Mouse (Mus musculus): ENCODE results near the gene Dusp5. TPM values are rescaled to one million over a fixed set of nuclear protein-coding genes. Genes with fewer than 3 reads are reported as not detected.

The Dusp5 gene
- polyA plus RNA-seq, 1 experiment: 0.10 TPM

DNA sequence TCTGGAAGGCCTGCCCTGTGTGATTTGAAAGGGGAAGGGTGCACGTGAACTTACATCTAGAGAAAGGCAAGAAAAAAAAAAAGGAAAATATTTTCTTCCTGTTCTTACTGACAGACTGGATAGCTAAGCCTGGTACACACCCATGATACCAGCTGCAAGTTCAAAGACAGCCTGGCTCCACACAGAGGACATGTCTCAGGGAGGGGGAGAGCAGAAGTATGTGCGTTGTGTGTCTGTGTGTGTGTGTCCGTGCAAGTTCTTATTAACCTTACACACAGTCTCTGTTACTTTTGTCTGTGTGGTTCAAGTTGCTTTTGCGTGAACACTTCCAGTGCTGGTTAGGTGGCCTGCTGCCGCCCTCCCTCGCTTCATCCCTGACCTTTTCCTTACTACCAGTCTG is 7.3 kb downstream of the Dusp5 start:
- Histone ChIP-seq H3K36me3 (ENCODE audit: control insufficient read depth) (no peaks in the 10 kb centered on the region; the same call in 1 of the 2 replicates), H3K9me3 (ENCODE audit: control insufficient read depth, low read length) (no peaks in the 10 kb centered on the region), H3K4me1 (ENCODE audit: control insufficient read depth) (no peaks in the 10 kb centered on the region), H3K27me3 (ENCODE audit: control insufficient read depth) (peaks cover 8% of the 10 kb centered on the region), H3K4me3 (replicated peaks) (no peak overlapping the region)
- TF ChIP-seq TAL1 (IDR thresholded peaks at IDR 0.05; ENCODE audit: low read length) (no peak), GATA1 (IDR thresholded peaks at IDR 0.05; ENCODE audit: low read length) (no peak)

DNA sequence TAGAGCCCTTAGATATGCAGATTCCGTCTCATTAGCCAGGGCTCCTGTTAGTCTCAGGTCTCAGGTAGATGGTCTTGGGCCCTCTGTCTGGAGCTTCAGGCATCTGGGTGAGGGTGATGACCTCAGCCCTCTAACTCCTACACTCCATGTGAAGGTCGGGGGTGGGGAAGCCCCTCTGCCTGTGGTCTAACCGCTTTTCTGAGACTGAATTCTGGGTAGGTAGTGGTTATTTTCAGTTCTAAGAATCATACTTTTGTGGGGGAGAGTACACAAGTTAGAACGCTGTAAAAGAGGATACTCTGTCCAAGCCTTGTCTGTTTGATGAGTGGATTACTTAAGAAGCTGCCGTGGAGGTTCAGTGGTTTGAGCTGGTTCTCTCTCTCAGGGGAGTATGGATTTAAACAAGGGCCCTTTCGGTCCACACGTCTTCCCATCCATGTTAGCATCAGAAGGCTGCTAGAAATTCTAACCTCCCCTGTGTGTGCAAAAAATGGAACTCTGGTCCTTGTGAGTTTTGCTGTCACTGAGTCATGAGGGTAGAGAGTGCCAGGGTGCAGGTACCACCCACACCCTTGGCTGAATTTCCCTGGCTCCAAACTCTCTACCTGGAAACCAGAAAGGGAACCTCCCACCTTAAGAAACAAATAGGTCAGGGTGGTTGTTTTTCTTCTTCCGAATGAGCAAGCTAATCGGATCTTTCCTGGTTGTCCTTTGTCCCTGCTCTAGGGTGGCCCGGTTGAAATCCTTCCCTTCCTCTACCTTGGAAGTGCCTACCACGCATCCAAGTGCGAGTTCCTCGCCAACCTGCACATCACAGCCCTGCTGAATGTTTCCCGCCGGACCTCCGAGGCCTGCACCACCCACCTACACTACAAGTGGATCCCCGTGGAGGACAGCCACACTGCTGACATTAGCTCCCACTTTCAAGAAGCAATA is 8.1 kb downstream of the Dusp5 start:
- H3K36me3 ChIP-seq (ENCODE audit: control insufficient read depth): no peaks in the 10 kb centered on the region; the same call in 1 of the 2 replicates
- peaks cover 2% of the 10 kb centered on the region for H3K27me3 ChIP-seq (ENCODE audit: control insufficient read depth)
- H3K4me3 ChIP-seq (replicated peaks): no peak overlapping the region
- no peak for TF ChIP-seq GATA1 (IDR thresholded peaks at IDR 0.05; ENCODE audit: low read length)
- H3K4me1 ChIP-seq (ENCODE audit: control insufficient read depth): no peaks in the 10 kb centered on the region
- H3K9me3 ChIP-seq (ENCODE audit: control insufficient read depth, low read length): no peaks in the 10 kb centered on the region

DNA sequence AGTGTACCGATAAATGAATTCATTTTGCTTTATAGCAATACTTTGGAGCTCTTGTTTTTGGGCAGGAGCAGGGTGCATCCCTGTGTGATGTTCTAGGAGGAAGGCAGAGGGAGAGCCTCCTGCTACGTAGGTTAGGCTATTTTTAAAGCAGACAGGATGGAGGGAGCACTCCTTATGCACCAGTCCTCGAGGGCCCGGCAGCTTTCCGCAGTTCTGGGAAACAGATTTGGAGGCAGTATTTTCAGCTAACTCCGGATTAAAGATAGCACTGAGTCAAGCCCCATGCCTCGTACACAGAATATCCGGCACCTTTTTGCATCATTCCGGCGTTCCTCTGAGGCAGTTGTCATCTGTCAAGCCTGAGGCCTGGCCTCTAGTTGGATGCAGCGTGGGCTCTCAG is 9.1 kb downstream of the Dusp5 start:
- no peaks in the 10 kb centered on the region; the same call in 1 of the 2 replicates for H3K36me3 ChIP-seq (ENCODE audit: control insufficient read depth)
- TF ChIP-seq GATA1 (IDR thresholded peaks at IDR 0.05; ENCODE audit: low read length) (no peak), TAL1 (IDR thresholded peaks at IDR 0.05; ENCODE audit: low read length) (no peak)
- no peaks in the 10 kb centered on the region for H3K27me3 ChIP-seq (ENCODE audit: control insufficient read depth)
- H3K4me1 ChIP-seq (ENCODE audit: control insufficient read depth): no peaks in the 10 kb centered on the region
- no peaks in the 10 kb centered on the region for H3K9me3 ChIP-seq (ENCODE audit: control insufficient read depth, low read length)
- no peak overlapping the region for H3K4me3 ChIP-seq (replicated peaks)

DNA sequence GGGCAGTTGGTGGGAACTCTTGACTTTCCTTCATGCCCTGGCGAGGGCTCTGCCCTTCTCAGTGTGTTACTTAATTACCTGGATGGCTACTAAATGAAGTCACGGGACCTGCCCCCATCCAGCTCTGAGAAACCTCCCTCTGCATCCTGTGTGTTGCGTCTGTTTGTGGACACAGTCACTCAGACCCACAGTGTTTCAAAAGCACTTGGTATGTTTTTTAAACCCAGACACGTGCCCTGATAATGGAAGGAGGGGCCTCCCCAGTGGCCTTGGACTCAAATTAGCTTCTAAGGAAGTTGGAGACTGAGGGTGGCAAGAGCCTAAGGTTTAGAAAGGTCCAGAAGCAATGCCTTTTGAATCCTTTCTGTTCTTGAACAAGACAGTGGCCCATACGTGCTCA is 9.9 kb downstream of the Dusp5 start:
- Histone ChIP-seq H3K4me3 (replicated peaks) (no peak overlapping the region), H3K36me3 (ENCODE audit: control insufficient read depth) (no peaks in the 10 kb centered on the region; the same call in 1 of the 2 replicates), H3K27me3 (ENCODE audit: control insufficient read depth) (no peaks in the 10 kb centered on the region), H3K4me1 (ENCODE audit: control insufficient read depth) (no peaks in the 10 kb centered on the region), H3K9me3 (ENCODE audit: control insufficient read depth, low read length) (no peaks in the 10 kb centered on the region)
- TF ChIP-seq TAL1 (IDR thresholded peaks at IDR 0.05; ENCODE audit: low read length): no peak
- TF ChIP-seq GATA1 (IDR thresholded peaks at IDR 0.05; ENCODE audit: low read length): no peak

DNA sequence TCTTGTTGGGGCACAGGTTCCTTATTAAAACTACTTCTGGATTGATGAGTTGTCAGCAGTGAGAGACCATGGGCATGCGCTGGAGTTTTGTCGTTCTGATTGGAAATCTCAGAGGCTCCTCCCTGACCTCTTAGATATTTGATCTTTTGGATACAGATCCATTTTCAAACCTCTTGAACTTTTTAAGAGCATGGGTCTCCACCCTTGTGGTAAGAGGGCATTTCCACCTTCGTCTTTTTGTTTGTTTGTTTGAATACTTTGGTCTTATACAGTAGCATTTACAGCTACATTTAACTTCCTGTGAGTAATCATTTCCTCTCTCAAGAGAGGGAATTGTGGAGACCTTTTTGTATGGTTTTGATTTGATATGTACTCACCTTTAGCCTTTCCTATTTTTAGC is 10.4 kb downstream of the Dusp5 start:
- TF ChIP-seq GATA1 (IDR thresholded peaks at IDR 0.05; ENCODE audit: low read length) (no peak), TAL1 (IDR thresholded peaks at IDR 0.05; ENCODE audit: low read length) (no peak)

DNA sequence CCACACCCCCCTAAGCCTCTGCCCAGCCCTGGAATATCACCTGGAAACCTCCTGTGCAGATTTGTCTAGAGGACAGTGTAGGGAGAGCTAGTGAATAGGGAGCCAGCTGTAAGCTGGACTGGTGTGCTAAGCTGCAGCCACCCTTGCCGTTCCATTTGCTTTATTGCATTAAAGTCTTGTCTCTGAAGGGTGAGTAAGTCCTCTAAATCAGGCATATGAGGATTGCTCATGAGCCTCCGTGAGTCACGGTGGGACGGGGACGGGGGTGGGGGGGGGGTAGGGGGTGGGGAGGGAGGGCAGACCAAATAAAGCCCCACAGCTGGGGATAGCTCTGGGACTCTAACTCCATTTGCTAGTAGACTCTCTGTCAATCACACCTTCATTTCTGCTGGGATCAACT is 14.7 kb downstream of the Dusp5 start:
- Histone ChIP-seq H3K4me1 (ENCODE audit: control insufficient read depth) (no peaks in the 10 kb centered on the region), H3K27me3 (ENCODE audit: control insufficient read depth) (no peaks in the 10 kb centered on the region), H3K9me3 (ENCODE audit: control insufficient read depth, low read length) (no peaks in the 10 kb centered on the region), H3K36me3 (ENCODE audit: control insufficient read depth) (no peaks in the 10 kb centered on the region; the same call in 1 of the 2 replicates), H3K4me3 (replicated peaks) (no peak overlapping the region)
- TF ChIP-seq GATA1 (IDR thresholded peaks at IDR 0.05; ENCODE audit: low read length) (no peak), TAL1 (IDR thresholded peaks at IDR 0.05; ENCODE audit: low read length) (no peak)

More for the DNA sequence above, 10.4 kb downstream of the Dusp5 start:
- H3K4me1 ChIP-seq (ENCODE audit: control insufficient read depth): no peaks in the 10 kb centered on the region
- H3K27me3 ChIP-seq (ENCODE audit: control insufficient read depth): no peaks in the 10 kb centered on the region
- no peak overlapping the region for H3K4me3 ChIP-seq (replicated peaks)
- H3K9me3 ChIP-seq (ENCODE audit: control insufficient read depth, low read length): no peaks in the 10 kb centered on the region
- H3K36me3 ChIP-seq (ENCODE audit: control insufficient read depth): no peaks in the 10 kb centered on the region; the same call in 1 of the 2 replicates

DNA sequence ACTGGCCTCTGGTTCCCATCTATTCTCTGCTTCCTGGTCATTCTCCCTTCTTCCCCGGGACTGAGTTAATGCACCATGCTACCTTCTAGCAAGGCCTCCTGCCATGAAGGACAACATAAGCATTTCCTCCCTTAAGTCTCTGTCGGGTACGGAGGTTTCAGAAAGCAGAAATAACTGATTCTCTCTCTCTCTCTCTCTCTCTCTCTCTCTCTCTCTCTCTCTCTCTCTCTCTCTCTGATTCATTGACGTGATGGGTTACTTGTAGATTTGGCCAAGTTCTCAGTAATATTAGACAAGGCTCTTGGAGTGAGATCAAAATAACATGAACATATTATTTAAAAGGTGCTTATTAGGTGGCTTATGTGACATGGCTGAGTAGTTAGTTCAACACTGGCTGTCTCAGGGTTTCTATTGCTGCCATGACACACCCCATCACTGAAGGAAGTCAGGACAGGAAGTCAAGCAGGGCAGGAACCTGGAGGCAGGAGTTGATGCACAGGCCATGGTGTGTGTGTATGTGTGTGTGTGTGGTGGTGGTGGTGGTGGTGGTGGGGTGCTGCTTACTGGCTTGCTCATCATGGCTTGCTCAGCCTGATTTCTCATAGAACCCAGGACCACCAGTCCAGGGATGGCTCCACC is 16.1 kb downstream of the Dusp5 start:
- H3K4me1 ChIP-seq (ENCODE audit: control insufficient read depth): no peaks in the 10 kb centered on the region
- H3K4me3 ChIP-seq (replicated peaks): no peak overlapping the region
- TF ChIP-seq TAL1 (IDR thresholded peaks at IDR 0.05; ENCODE audit: low read length) (no peak), GATA1 (IDR thresholded peaks at IDR 0.05; ENCODE audit: low read length) (no peak)
- no peaks in the 10 kb centered on the region; the same call in 1 of the 2 replicates for H3K36me3 ChIP-seq (ENCODE audit: control insufficient read depth)
- no peaks in the 10 kb centered on the region for H3K27me3 ChIP-seq (ENCODE audit: control insufficient read depth)
- no peaks in the 10 kb centered on the region for H3K9me3 ChIP-seq (ENCODE audit: control insufficient read depth, low read length)

DNA sequence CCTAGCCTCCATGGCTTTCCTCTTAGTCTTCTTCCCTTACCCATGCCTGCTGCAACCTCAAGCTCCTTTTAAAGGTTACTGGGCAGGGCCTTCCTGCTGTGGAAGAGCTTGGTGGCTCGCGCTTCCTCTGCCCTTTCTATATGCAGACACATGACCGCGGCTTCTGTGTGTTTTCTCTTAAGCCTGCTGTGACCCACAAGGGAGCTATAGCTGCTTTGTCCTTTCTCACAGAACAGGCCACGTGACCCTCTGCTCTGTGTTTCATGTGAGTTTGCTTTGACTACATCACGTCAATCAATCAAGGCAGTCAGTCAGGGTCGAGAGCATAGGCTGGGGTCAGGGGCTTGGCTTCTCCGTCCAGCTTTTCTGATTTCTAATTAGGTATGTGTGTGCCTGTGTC is 18.7 kb downstream of the Dusp5 start:
- no peak for TF ChIP-seq GATA1 (IDR thresholded peaks at IDR 0.05; ENCODE audit: low read length)
- no peak for TF ChIP-seq TAL1 (IDR thresholded peaks at IDR 0.05; ENCODE audit: low read length)
- H3K9me3 ChIP-seq (ENCODE audit: control insufficient read depth, low read length): no peaks in the 10 kb centered on the region
- H3K4me3 ChIP-seq (replicated peaks): no peak overlapping the region
- no peaks in the 10 kb centered on the region for H3K27me3 ChIP-seq (ENCODE audit: control insufficient read depth)
- H3K36me3 ChIP-seq (ENCODE audit: control insufficient read depth): no peaks in the 10 kb centered on the region
- H3K4me1 ChIP-seq (ENCODE audit: control insufficient read depth): no peaks in the 10 kb centered on the region; the same call in 1 of the 2 replicates

DNA sequence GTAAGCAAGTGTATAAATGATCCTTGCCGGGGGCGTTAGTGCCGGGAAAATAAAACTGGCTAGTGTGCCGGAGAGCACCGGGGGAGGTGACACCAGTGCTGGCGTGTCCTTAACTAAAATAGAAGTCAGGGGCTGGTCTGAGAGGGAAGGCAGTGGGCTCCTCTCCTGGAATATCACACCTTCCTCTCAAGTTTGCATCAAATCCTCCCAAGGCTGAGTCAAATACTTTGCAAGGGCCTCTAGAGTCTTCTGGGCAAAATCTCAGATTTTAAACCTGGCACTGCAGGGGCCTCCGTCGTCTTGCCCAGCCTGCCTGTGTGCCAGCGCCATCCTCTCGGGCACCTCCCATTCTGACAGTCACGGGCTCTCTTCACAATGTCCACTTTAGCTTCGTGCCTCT is 22.1 kb downstream of the Dusp5 start:
- Histone ChIP-seq H3K36me3 (ENCODE audit: control insufficient read depth) (no peaks in the 10 kb centered on the region), H3K4me1 (ENCODE audit: control insufficient read depth) (no peaks in the 10 kb centered on the region; the same call in 1 of the 2 replicates), H3K4me3 (replicated peaks) (no peak overlapping the region), H3K9me3 (ENCODE audit: control insufficient read depth, low read length) (no peaks in the 10 kb centered on the region), H3K27me3 (ENCODE audit: control insufficient read depth) (no peaks in the 10 kb centered on the region)
- TF ChIP-seq GATA1 (IDR thresholded peaks at IDR 0.05; ENCODE audit: low read length) (no peak), TAL1 (IDR thresholded peaks at IDR 0.05; ENCODE audit: low read length) (no peak)
